Mouse (Mus musculus): Measurements from ENCODE around the gene H2al1j. TPM values are rescaled to one million over a fixed set of nuclear protein-coding genes. Genes with fewer than 3 reads are reported as not detected.
"Not testable (repeated sequence)": the region's sequence is repeated elsewhere in the genome, so short reads cannot be mapped to it uniquely, and the experiment has no call there.

Gene H2al1j
- not detected in 2 replicates for polyA plus RNA-seq (2015; fragmentation: Nextera tagmentation; extraction: Ambion mirVana)

- not testable (repeated sequence) for H3K9me3 ChIP-seq (ENCODE audit: control insufficient read depth); H3K4me3 ChIP-seq (ENCODE audit: low read depth, low read length); H3K27me3 ChIP-seq (replicated peaks; ENCODE audit: control insufficient read depth, insufficient read depth, low read length); H3K4me2 ChIP-seq (replicated peaks; ENCODE audit: low read depth); H3K36me3 ChIP-seq (ENCODE audit: control insufficient read depth, insufficient read depth); H3K27ac ChIP-seq (ENCODE audit: low read depth, low read length); H3K4me1 ChIP-seq (replicated peaks; ENCODE audit: control insufficient read depth, insufficient read depth, low read length); H3K9ac ChIP-seq (ENCODE audit: low read depth, low read length); ATAC-seq
- 85% methylated on average over 2 of the region's 2 CpGs for WGBS
These were observed at the start of gene H2al1j for GRCm38 (mm10) chrX:11327522-11327921. Gene H2al1j, plus strand, starts transcription at chrX:11327822.

GRCm38 (mm10) chrX:11280741-11281140 lies 46.9 kb upstream of the H2al1j start:
- ATAC-seq: no peak

GRCm38 (mm10) chrX:11288306-11288882 lies 39.2 kb upstream of the H2al1j start:
- no peak for ATAC-seq
- H3K9ac ChIP-seq (ENCODE audit: low read depth, low read length): no peak overlapping the region
- H3K4me2 ChIP-seq (replicated peaks; ENCODE audit: low read depth): no peak overlapping the region
- no peaks in the 10 kb centered on the region for H3K4me1 ChIP-seq (replicated peaks; ENCODE audit: control insufficient read depth, insufficient read depth, low read length)
- no peak for TF ChIP-seq CTCF (IDR thresholded peaks at IDR 0.05; ENCODE audit: low read depth)
- no peaks in the 10 kb centered on the region; the same call in 1 of the 2 replicates for H3K27me3 ChIP-seq (replicated peaks; ENCODE audit: control insufficient read depth, insufficient read depth, low read length)
- H3K9me3 ChIP-seq (ENCODE audit: control insufficient read depth): no peaks in the 10 kb centered on the region
- H3K4me3 ChIP-seq (ENCODE audit: low read depth, low read length): no peak overlapping the region
- 46% methylated on average over 14 of the region's 14 CpGs for WGBS
- no peaks in the 10 kb centered on the region for H3K36me3 ChIP-seq (ENCODE audit: control insufficient read depth, insufficient read depth)
- H3K27ac ChIP-seq (ENCODE audit: low read depth, low read length): no peak overlapping the region

More at GRCm38 (mm10) chrX:11280741-11281140, 46.9 kb upstream of the H2al1j start:
- Histone ChIP-seq H3K27ac (ENCODE audit: low read depth, low read length) (no peak overlapping the region), H3K4me1 (replicated peaks; ENCODE audit: control insufficient read depth, insufficient read depth, low read length) (no peaks in the 10 kb centered on the region), H3K36me3 (ENCODE audit: control insufficient read depth, insufficient read depth) (no peaks in the 10 kb centered on the region), H3K9ac (ENCODE audit: low read depth, low read length) (no peak overlapping the region), H3K27me3 (replicated peaks; ENCODE audit: control insufficient read depth, insufficient read depth, low read length) (no peaks in the 10 kb centered on the region), H3K4me2 (replicated peaks; ENCODE audit: low read depth) (no peak overlapping the region), H3K4me3 (ENCODE audit: low read depth, low read length) (no peak overlapping the region), H3K9me3 (ENCODE audit: control insufficient read depth) (no peaks in the 10 kb centered on the region)
- WGBS: 65% methylated on average over 2 of the region's 2 CpGs
- no peak for TF ChIP-seq CTCF (IDR thresholded peaks at IDR 0.05; ENCODE audit: low read depth)

- H3K9me3 ChIP-seq (ENCODE audit: control insufficient read depth): no peaks in the 10 kb centered on the region
- 72% methylated on average over 4 of the region's 4 CpGs for WGBS
These were observed 38.4 kb upstream of the H2al1j start for GRCm38 (mm10) chrX:11289244-11289643.

GRCm38 (mm10) chrX:11298957-11299356 lies 28.7 kb upstream of the H2al1j start, which contains the start of gene H2al1a:
Gene H2al1a, plus strand, starts transcription at chrX:11299257.
- not testable (repeated sequence) for H3K9me3 ChIP-seq (ENCODE audit: control insufficient read depth); ATAC-seq; H3K9ac ChIP-seq (ENCODE audit: low read depth, low read length); H3K4me3 ChIP-seq (ENCODE audit: low read depth, low read length); H3K27ac ChIP-seq (ENCODE audit: low read depth, low read length); H3K36me3 ChIP-seq (ENCODE audit: control insufficient read depth, insufficient read depth); H3K27me3 ChIP-seq (replicated peaks; ENCODE audit: control insufficient read depth, insufficient read depth, low read length); H3K4me2 ChIP-seq (replicated peaks; ENCODE audit: low read depth); H3K4me1 ChIP-seq (replicated peaks; ENCODE audit: control insufficient read depth, insufficient read depth, low read length)
- WGBS: no CpG with 5 or more reads among the region's 3 CpGs

More at GRCm38 (mm10) chrX:11289244-11289643, 38.4 kb upstream of the H2al1j start:
- no peak for TF ChIP-seq CTCF (IDR thresholded peaks at IDR 0.05; ENCODE audit: low read depth)
- Histone ChIP-seq H3K9ac (ENCODE audit: low read depth, low read length) (no peak overlapping the region), H3K36me3 (ENCODE audit: control insufficient read depth, insufficient read depth) (no peaks in the 10 kb centered on the region), H3K4me1 (replicated peaks; ENCODE audit: control insufficient read depth, insufficient read depth, low read length) (no peaks in the 10 kb centered on the region), H3K4me3 (ENCODE audit: low read depth, low read length) (no peak overlapping the region), H3K27me3 (replicated peaks; ENCODE audit: control insufficient read depth, insufficient read depth, low read length) (no peaks in the 10 kb centered on the region; the same call in 1 of the 2 replicates), H3K4me2 (replicated peaks; ENCODE audit: low read depth) (no peak overlapping the region), H3K27ac (ENCODE audit: low read depth, low read length) (no peak overlapping the region)
- ATAC-seq: no peak

- not testable (repeated sequence) for H3K4me2 ChIP-seq (replicated peaks; ENCODE audit: low read depth); H3K9me3 ChIP-seq (ENCODE audit: control insufficient read depth); H3K36me3 ChIP-seq (ENCODE audit: control insufficient read depth, insufficient read depth); H3K4me3 ChIP-seq (ENCODE audit: low read depth, low read length); H3K9ac ChIP-seq (ENCODE audit: low read depth, low read length); ATAC-seq; H3K27me3 ChIP-seq (replicated peaks; ENCODE audit: control insufficient read depth, insufficient read depth, low read length); H3K4me1 ChIP-seq (replicated peaks; ENCODE audit: control insufficient read depth, insufficient read depth, low read length); H3K27ac ChIP-seq (ENCODE audit: low read depth, low read length)
- WGBS: 87% methylated on average over 1 of the region's 3 CpGs
These were observed 25.5 kb upstream of the H2al1j start, which contains the start of gene H2al1b for GRCm38 (mm10) chrX:11302132-11302531. Gene H2al1b, plus strand, starts transcription at chrX:11302432.

- not testable (repeated sequence) for H3K4me3 ChIP-seq (ENCODE audit: low read depth, low read length); H3K9me3 ChIP-seq (ENCODE audit: control insufficient read depth); H3K4me1 ChIP-seq (replicated peaks; ENCODE audit: control insufficient read depth, insufficient read depth, low read length); H3K4me2 ChIP-seq (replicated peaks; ENCODE audit: low read depth); H3K9ac ChIP-seq (ENCODE audit: low read depth, low read length); H3K36me3 ChIP-seq (ENCODE audit: control insufficient read depth, insufficient read depth); H3K27me3 ChIP-seq (replicated peaks; ENCODE audit: control insufficient read depth, insufficient read depth, low read length); ATAC-seq; H3K27ac ChIP-seq (ENCODE audit: low read depth, low read length)
- 78% methylated on average over 1 of the region's 6 CpGs for WGBS
These were observed 22.3 kb upstream of the H2al1j start, which contains the start of gene H2al1c for GRCm38 (mm10) chrX:11305355-11305754. Gene H2al1c, plus strand, starts transcription at chrX:11305655.

GRCm38 (mm10) chrX:11308524-11308923 lies 19.1 kb upstream of the H2al1j start, which contains the start of gene H2al1d:
Gene H2al1d, plus strand, starts transcription at chrX:11308824.
- H3K9me3 ChIP-seq (ENCODE audit: control insufficient read depth); ATAC-seq; H3K27ac ChIP-seq (ENCODE audit: low read depth, low read length); H3K4me1 ChIP-seq (replicated peaks; ENCODE audit: control insufficient read depth, insufficient read depth, low read length); H3K4me2 ChIP-seq (replicated peaks; ENCODE audit: low read depth); H3K27me3 ChIP-seq (replicated peaks; ENCODE audit: control insufficient read depth, insufficient read depth, low read length); H3K9ac ChIP-seq (ENCODE audit: low read depth, low read length); H3K4me3 ChIP-seq (ENCODE audit: low read depth, low read length); H3K36me3 ChIP-seq (ENCODE audit: control insufficient read depth, insufficient read depth): not testable (repeated sequence)
- no CpG with 5 or more reads among the region's 6 CpGs for WGBS

- not testable (repeated sequence) for H3K9me3 ChIP-seq (ENCODE audit: control insufficient read depth); H3K4me2 ChIP-seq (replicated peaks; ENCODE audit: low read depth); H3K4me1 ChIP-seq (replicated peaks; ENCODE audit: control insufficient read depth, insufficient read depth, low read length); H3K27me3 ChIP-seq (replicated peaks; ENCODE audit: control insufficient read depth, insufficient read depth, low read length); ATAC-seq; H3K27ac ChIP-seq (ENCODE audit: low read depth, low read length); H3K9ac ChIP-seq (ENCODE audit: low read depth, low read length); H3K4me3 ChIP-seq (ENCODE audit: low read depth, low read length); H3K36me3 ChIP-seq (ENCODE audit: control insufficient read depth, insufficient read depth)
- WGBS: no CpG with 5 or more reads among the region's 3 CpGs
These were observed 16.0 kb upstream of the H2al1j start, which contains the start of gene H2al1e for GRCm38 (mm10) chrX:11311634-11312033. Gene H2al1e, plus strand, starts transcription at chrX:11311934.

Data from intestine, postnatal 0 days (tissue).